Mouse (Mus musculus) right cerebral cortex, postnatal 14 days (tissue): ENCODE data around the gene Kcnk15.

Experiments
- DNase-seq: peaks from one replicate; pipeline ENCODE4 v3.0.0; 2022

Gene Kcnk15

GRCm38 (mm10) chr2:163876830-163877498, 23.5 kb downstream of the Kcnk15 start:
- peak; percentile 40 for DNase-seq

DNA sequence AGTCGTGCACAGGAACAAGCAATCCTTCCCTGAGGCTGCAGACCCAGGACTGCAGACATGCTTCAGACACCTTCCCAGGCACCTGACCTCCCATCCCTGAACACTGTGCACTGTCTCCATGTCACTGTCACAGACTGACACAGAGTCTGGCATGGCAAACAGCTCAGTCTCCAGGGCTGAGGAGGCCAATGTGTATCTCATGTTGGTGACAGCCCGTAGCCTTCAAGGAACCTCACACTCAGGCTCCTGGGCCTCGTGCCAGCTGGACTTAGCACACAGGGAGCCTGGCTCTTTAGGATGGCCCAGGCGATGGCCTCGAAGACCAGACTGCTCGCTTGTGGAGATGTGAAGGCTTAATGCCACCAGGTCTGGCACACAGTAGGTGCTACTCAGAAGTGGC, 27.4 kb downstream of the Kcnk15 start:
- DNase-seq, result peak; percentile 41

DNA sequence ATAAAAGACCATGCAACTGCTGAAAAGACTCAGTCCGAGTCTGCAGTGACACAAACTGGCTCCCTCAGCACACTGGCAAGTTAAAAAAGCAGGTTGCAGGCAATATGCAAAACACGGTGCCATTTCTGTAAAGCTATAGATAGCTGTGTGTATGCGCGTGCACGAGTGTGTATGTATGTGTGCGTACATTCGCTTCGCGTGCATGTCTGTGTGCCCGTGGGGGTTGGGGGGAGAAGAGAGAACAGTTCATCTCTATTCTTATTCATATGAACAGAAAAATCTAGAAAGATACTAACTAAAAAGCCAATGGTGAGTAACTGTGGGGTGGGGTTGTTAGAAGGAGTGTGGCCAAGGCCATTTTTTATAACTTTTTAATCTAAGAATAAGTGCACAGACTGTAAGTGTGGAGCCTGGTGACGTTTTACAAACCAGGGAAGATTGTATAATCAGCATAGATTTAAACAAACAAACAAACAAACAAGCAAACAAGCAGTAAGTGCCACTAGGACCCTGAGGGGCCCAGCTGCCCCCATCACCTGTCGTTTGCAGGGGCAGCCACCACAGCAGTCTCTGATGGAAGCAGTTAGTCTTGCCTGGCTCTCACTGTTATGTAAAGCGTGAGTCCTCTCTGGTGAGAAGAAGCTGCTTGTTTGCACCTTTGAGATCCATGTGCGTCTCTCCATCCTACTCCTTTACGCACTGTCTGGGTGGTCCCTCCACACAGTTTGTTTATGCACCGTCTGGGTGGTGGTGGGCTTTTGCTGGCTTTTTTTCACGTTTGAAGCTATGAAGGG, 29.6 kb downstream of the Kcnk15 start:
- no peak for DNase-seq

GRCm38 (mm10) chr2:163889411-163889810, 36.0 kb downstream of the Kcnk15 start:
- DNase-seq, result no peak

- DNase-seq, result no peak
These were observed 37.1 kb downstream of the Kcnk15 start for GRCm38 (mm10) chr2:163890586-163890985.

GRCm38 (mm10) chr2:163891271-163891670, 37.8 kb downstream of the Kcnk15 start:
- DNase-seq, result no peak

- DNase-seq, result no peak
These were observed 40.3 kb downstream of the Kcnk15 start for GRCm38 (mm10) chr2:163893446-163894370.

GRCm38 (mm10) chr2:163895156-163895555, 41.7 kb downstream of the Kcnk15 start:
- DNase-seq, result no peak

DNA sequence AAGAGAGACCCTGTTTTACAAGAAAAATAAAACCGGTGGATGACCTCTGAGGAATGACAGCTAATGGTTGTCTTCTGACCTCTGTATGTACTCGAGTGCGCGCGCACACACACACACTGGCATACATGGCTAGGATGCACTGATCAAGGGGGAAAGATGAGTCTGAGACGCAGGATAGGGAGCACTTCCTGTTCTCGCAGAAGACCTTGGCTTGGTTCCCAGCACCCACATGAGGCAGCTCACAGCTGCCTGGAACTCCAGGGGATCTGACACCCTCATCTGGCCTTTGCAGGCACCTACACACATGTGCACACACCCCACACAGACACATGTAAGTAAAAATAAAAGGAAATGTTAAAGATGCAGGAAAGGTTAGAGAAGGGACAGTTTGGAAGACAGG, 43.6 kb downstream of the Kcnk15 start:
- DNase-seq, result no peak

- DNase-seq, result no peak
These were observed 44.6 kb downstream of the Kcnk15 start for GRCm38 (mm10) chr2:163897988-163898535.

- DNase-seq, result no peak
These were observed 46.5 kb downstream of the Kcnk15 start for GRCm38 (mm10) chr2:163899910-163900411.

DNA sequence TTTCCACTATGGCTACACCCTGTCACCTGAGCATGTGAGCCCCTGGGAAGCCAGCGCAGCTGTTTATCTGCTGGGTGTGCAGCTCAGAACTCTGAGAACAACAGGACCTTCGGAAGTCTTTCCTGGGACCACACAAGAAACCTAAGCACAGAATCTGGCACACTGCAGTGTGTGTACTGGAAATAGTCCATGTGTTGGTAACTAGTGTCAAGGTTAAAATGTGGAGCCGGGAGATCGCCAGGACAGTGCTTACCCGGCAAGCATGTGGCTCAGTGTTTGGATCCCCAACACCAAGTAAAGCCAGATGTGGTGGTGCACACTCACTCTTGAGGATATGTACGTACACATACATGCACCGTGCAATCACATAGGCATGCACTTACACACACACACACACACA, 47.6 kb downstream of the Kcnk15 start:
- no peak for DNase-seq

- no peak for DNase-seq
These were observed 49.0 kb downstream of the Kcnk15 start for GRCm38 (mm10) chr2:163902448-163902847.

GRCm38 (mm10) chr2:163903461-163903860, 50.0 kb downstream of the Kcnk15 start:
- DNase-seq, result no peak

DNA sequence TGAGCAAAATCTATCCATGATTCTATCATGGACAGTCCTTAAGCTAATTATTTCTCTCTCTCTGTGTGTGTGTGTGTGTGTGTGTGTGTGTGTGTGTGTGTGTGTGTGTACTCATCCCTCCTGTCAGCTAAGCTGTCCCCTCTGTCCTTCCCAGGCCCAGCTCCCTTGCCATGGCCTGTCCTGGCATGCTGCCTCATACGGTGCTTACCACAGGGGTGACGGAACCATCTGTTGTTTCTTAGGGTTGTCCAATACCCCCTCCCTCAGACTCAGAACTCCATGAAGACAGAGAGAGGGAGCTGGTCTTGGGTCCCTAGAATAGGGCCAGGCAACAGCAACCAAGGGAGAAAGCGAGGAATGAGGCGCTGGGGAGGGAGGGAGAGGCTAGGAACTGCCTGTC, 50.9 kb downstream of the Kcnk15 start:
- no peak for DNase-seq

- no peak for DNase-seq
These were observed 53.7 kb downstream of the Kcnk15 start for GRCm38 (mm10) chr2:163907131-163907530.
